Mouse (Mus musculus): ENCODE results near the gene Zfp948. TPM values are rescaled to one million over a fixed set of nuclear protein-coding genes. Genes with fewer than 3 reads are reported as not detected.
"Not testable (repeated sequence)": the region's sequence is repeated elsewhere in the genome, so short reads cannot be mapped to it uniquely, and the experiment has no call there.

Zfp948 gene
- polyA plus RNA-seq, 1 experiment from 2014 or later, result 7.5 TPM

GRCm38 (mm10) chr17:21536676-21537075 lies 30.1 kb upstream of the Zfp948 start:
- H3K36me3 ChIP-seq, result no peaks in the 10 kb centered on the region
- H3K4me3 ChIP-seq, result no peak overlapping the region
- ATAC-seq, result no peak
- H3K4me2 ChIP-seq, result no peak overlapping the region
- H3K27ac ChIP-seq, result no peak overlapping the region
- 65% methylated on average over 2 of the region's 2 CpGs for WGBS (ENCODE audit: insufficient replicate concordance)
- H3K9ac ChIP-seq, result no peak overlapping the region
- peaks cover 37% of the 10 kb centered on the region for H3K4me1 ChIP-seq
- H3K27me3 ChIP-seq (replicated peaks), result no peaks in the 10 kb centered on the region
- H3K9me3 ChIP-seq (replicated peaks), result no peaks in the 10 kb centered on the region

- Histone ChIP-seq H3K27me3 (replicated peaks) (no peaks in the 10 kb centered on the region), H3K4me3 (no peak overlapping the region), H3K9me3 (replicated peaks) (no peaks in the 10 kb centered on the region), H3K4me2 (no peak overlapping the region), H3K36me3 (peaks cover 15% of the 10 kb centered on the region; the same call in 1 of the 2 replicates), H3K9ac (no peak overlapping the region), H3K27ac (no peak overlapping the region), H3K4me1 (no peaks in the 10 kb centered on the region)
- 53% methylated on average over 2 of the region's 2 CpGs for WGBS (ENCODE audit: insufficient replicate concordance)
- ATAC-seq, result no peak
These were observed 9.0 kb upstream of the Zfp948 start for GRCm38 (mm10) chr17:21557831-21558230.

- H3K36me3 ChIP-seq, result 0 out of 2 replicates have a peak, but pooled peaks cover 4% of the 10 kb centered on the region
- peak overlapping the region; percentile 92 for H3K27ac ChIP-seq
- 2% methylated on average over 5 of the region's 5 CpGs for WGBS (ENCODE audit: insufficient replicate concordance)
- H3K4me2 ChIP-seq, result peak overlapping the region; percentile 83
- H3K4me3 ChIP-seq, result peak overlapping the region; percentile 72
- H3K9me3 ChIP-seq (replicated peaks), result no peaks in the 10 kb centered on the region
- peaks cover 12% of the 10 kb centered on the region for H3K4me1 ChIP-seq
- peak; percentile 74 for ATAC-seq
- peak overlapping the region; percentile 74 for H3K9ac ChIP-seq
- H3K27me3 ChIP-seq (replicated peaks), result no peaks in the 10 kb centered on the region
These were observed 588 bp upstream of the Zfp948 start for GRCm38 (mm10) chr17:21566220-21566619.

GRCm38 (mm10) chr17:21567696-21568095 lies 888 bp downstream of the Zfp948 start:
- Histone ChIP-seq H3K27ac (0 out of 2 replicates have a peak overlapping the region, but pooled peaks have one; percentile 27), H3K4me1 (peaks cover 12% of the 10 kb centered on the region), H3K4me3 (peak overlapping the region; percentile 72), H3K36me3 (peaks cover 9% of the 10 kb centered on the region; the same call in 1 of the 2 replicates), H3K27me3 (replicated peaks) (no peaks in the 10 kb centered on the region), H3K4me2 (peak overlapping the region; percentile 83), H3K9ac (peak overlapping the region; percentile 53), H3K9me3 (replicated peaks) (no peaks in the 10 kb centered on the region)
- WGBS (ENCODE audit: insufficient replicate concordance), result 24% methylated on average over 1 of the region's 1 CpGs
- no peak for ATAC-seq

GRCm38 (mm10) chr17:21579080-21579479 lies 12.3 kb downstream of the Zfp948 start:
- H3K4me3 ChIP-seq, result no peak overlapping the region
- peak overlapping the region; percentile 32; the same call in 1 of the 2 replicates for H3K4me2 ChIP-seq
- no peaks in the 10 kb centered on the region for H3K9me3 ChIP-seq (replicated peaks)
- 22% methylated on average over 1 of the region's 1 CpGs for WGBS (ENCODE audit: insufficient replicate concordance)
- no peaks in the 10 kb centered on the region for H3K27me3 ChIP-seq (replicated peaks)
- H3K36me3 ChIP-seq, result peaks cover 58% of the 10 kb centered on the region
- no peak overlapping the region for H3K9ac ChIP-seq
- peaks cover 7% of the 10 kb centered on the region for H3K4me1 ChIP-seq
- H3K27ac ChIP-seq, result no peak overlapping the region
- ATAC-seq, result peak; percentile 71

GRCm38 (mm10) chr17:21579493-21580175 lies 12.8 kb downstream of the Zfp948 start:
- peak; percentile 89 for ATAC-seq
- WGBS (ENCODE audit: insufficient replicate concordance), result 19% methylated on average over 5 of the region's 5 CpGs
- Histone ChIP-seq H3K36me3 (peaks cover 59% of the 10 kb centered on the region), H3K9ac (no peak overlapping the region), H3K4me1 (peaks cover 7% of the 10 kb centered on the region), H3K9me3 (replicated peaks) (no peaks in the 10 kb centered on the region), H3K27ac (no peak overlapping the region), H3K4me3 (no peak overlapping the region), H3K27me3 (replicated peaks) (no peaks in the 10 kb centered on the region), H3K4me2 (peak overlapping the region; percentile 32; the same call in 1 of the 2 replicates)

GRCm38 (mm10) chr17:21585521-21585920 lies 18.7 kb downstream of the Zfp948 start:
- H3K9ac ChIP-seq, result no peak overlapping the region
- H3K27me3 ChIP-seq (replicated peaks), result no peaks in the 10 kb centered on the region
- no peak overlapping the region for H3K4me3 ChIP-seq
- 0 out of 2 replicates have a peak, but pooled peaks cover 5% of the 10 kb centered on the region for H3K9me3 ChIP-seq (replicated peaks)
- H3K4me1 ChIP-seq, result no peaks in the 10 kb centered on the region
- WGBS (ENCODE audit: insufficient replicate concordance), result 83% methylated on average over 2 of the region's 2 CpGs
- peaks cover 57% of the 10 kb centered on the region for H3K36me3 ChIP-seq
- no peak for ATAC-seq
- H3K27ac ChIP-seq, result no peak overlapping the region
- no peak overlapping the region for H3K4me2 ChIP-seq

GRCm38 (mm10) chr17:21616356-21616755 lies 49.5 kb downstream of the Zfp948 start:
- H3K27me3 ChIP-seq (replicated peaks), result no peaks in the 10 kb centered on the region
- H3K36me3 ChIP-seq, result no peaks in the 10 kb centered on the region
- no peak overlapping the region for H3K4me2 ChIP-seq
- H3K9ac ChIP-seq, result no peak overlapping the region
- H3K4me1 ChIP-seq, result no peaks in the 10 kb centered on the region
- H3K9me3 ChIP-seq (replicated peaks), result no peaks in the 10 kb centered on the region
- ATAC-seq, result no peak
- H3K27ac ChIP-seq, result no peak overlapping the region
- no peak overlapping the region for H3K4me3 ChIP-seq
- WGBS (ENCODE audit: insufficient replicate concordance), result 52% methylated on average over 3 of the region's 3 CpGs

- Histone ChIP-seq H3K4me1 (no peaks in the 10 kb centered on the region), H3K27me3 (replicated peaks) (no peaks in the 10 kb centered on the region), H3K9me3 (replicated peaks) (no peaks in the 10 kb centered on the region), H3K4me2 (peak overlapping the region; percentile 25), H3K4me3 (no peak overlapping the region), H3K36me3 (no peaks in the 10 kb centered on the region), H3K27ac (no peak overlapping the region), H3K9ac (no peak overlapping the region)
- 8% methylated on average over 9 of the region's 9 CpGs for WGBS (ENCODE audit: insufficient replicate concordance)
- 0 out of 2 replicates have a peak, but pooled peaks have one; percentile 32 for ATAC-seq
These were observed 50.5 kb downstream of the Zfp948 start for GRCm38 (mm10) chr17:21617352-21617751.

GRCm38 (mm10) chr17:21623647-21624046 lies 56.8 kb downstream of the Zfp948 start:
- H3K4me3 ChIP-seq, result no peak overlapping the region
- H3K4me2 ChIP-seq, result no peak overlapping the region
- WGBS (ENCODE audit: insufficient replicate concordance), result no CpG with 5 or more reads among the region's 3 CpGs
- no peak overlapping the region for H3K27ac ChIP-seq
- ATAC-seq, result no peak
- H3K9ac ChIP-seq, result no peak overlapping the region
- H3K36me3 ChIP-seq, result no peaks in the 10 kb centered on the region
- H3K4me1 ChIP-seq, result no peaks in the 10 kb centered on the region
- no peaks in the 10 kb centered on the region for H3K9me3 ChIP-seq (replicated peaks)
- H3K27me3 ChIP-seq (replicated peaks), result no peaks in the 10 kb centered on the region

- ATAC-seq; H3K27me3 ChIP-seq (replicated peaks); H3K27ac ChIP-seq; H3K4me3 ChIP-seq; H3K4me1 ChIP-seq; H3K9me3 ChIP-seq (replicated peaks); H3K9ac ChIP-seq; H3K4me2 ChIP-seq; H3K36me3 ChIP-seq: not testable (repeated sequence)
- 50% methylated on average over 4 of the region's 4 CpGs for WGBS (ENCODE audit: insufficient replicate concordance)
These were observed 69.0 kb downstream of the Zfp948 start for GRCm38 (mm10) chr17:21635758-21636157.

Data from liver, embryonic 12.5 days (tissue).